Mouse (Mus musculus) heart, adult 18-20 months (tissue): Measurements from ENCODE around the gene Comt. TPM values are rescaled to one million over a fixed set of nuclear protein-coding genes. Genes with fewer than 3 reads are reported as not detected.

Experiments
- DNase-seq, 2 experiments: peaks; one replicate each; pipeline ENCODE4 v3.0.0; 2021 to 2022; ENCODE audit warnings: mixed read lengths in 1 of 2
- total RNA-seq, 2 experiments: library from RNA; stranded (reverse); gene quantifications; 2 replicates each; pipeline ENCODE4 v1.2.3; 2021

Comt gene
- total RNA-seq, 2 experiments from 2014 or later = 123 to 141 TPM

DNA sequence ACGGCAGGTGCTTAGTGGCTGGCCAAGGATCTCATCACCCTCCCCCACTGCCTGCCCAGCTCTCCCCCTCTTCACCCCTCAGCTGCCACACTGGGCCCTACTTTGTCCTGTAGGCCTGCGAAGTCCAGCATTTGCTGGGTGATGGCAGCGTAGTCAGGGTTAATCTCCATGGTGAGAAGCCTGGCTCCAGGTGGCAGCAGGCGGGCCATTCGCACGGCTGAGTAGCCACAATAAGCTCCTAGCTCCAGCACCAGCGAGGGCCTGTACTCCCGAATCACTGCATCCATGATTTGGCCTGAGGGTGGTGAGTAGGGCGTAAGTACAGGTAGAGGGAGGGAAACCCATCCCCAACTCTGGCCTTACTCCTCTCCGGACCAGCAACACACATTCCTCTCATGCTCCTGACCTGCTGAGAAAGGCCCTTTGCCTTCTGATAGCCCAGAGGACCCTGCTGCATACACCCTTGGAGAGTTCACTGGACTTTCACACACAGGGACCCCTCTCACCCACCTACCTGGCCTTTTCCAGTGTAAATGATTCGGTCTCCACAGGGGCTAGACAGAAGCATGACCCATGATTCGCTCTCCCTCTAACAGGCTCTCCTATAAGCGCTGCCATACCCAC, 15.5 kb downstream of the Comt start:
- DNase-seq = no peak

DNA sequence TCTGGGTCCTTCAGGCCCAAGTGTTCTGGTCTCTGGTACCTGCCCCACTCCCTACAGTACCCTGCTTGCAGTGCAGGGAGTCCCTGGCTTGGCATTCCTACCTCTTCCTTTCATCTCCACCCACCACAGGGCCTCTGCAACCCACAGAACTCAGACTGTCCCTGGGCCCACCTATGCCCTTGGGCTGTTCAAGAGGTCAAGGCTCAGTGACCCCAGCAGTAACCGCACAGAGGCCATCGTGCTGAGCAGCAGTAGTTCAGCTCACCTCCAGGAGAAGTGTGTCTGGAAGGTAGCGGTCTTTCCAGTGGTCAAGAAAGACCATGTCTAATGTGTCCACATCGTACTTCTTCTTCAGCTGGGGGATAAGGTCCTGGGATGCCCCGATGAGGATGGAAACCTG, 16.2 kb downstream of the Comt start:
- DNase-seq = no peak

GRCm38 (mm10) chr16:18409776-18410175, 16.9 kb downstream of the Comt start:
- DNase-seq = no peak

GRCm38 (mm10) chr16:18407912-18408311, 18.7 kb downstream of the Comt start:
- DNase-seq = peak in 1 of 2 experiments; percentile 67

- peak; percentile 65 to 71 for DNase-seq
Observed at GRCm38 (mm10) chr16:18406293-18406692, 20.4 kb downstream of the Comt start.

DNA sequence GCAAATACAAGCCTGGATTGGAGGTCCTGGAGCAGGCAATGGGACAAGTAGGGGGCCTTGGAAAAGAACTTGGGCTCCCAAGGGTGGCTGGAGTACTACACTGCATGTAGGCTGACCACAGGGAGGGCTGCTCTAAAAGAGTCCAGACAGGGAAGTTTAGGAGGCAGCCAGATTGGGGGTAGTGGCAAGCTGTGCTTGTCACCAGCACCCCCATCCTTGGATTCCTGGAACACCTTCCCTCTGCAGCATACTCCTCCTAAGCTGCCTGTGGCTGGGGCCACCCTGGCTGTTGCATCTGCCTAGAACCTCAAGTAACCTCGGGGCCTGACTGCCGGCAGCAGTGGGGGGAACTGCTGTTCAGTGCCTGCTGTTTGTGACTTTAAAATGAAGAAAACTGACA, 20.8 kb downstream of the Comt start:
- DNase-seq = no peak

- no peak for DNase-seq
Observed at GRCm38 (mm10) chr16:18405091-18405854, 21.4 kb downstream of the Comt start.

DNA sequence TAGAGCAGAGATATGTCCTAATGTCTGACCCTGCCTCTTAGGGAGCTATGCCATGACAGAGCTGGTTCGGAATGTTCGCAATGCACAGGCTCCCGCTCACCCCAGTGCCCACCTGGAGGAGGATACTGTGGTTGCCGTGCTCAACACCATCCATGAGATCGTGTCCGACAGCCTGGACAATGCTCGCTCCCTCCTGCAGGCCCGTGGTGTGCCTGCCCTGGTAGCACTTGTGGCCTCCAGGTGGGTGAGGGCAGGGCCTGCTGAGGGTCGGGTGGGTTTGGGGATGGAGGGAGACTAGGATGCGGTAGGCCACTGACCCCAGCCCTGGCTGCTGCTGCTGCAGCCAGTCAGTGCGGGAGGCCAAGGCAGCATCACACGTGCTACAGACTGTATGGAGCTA, 23.4 kb downstream of the Comt start:
- no peak for DNase-seq

GRCm38 (mm10) chr16:18400472-18401216, 26.0 kb downstream of the Comt start:
- DNase-seq = no peak

GRCm38 (mm10) chr16:18400028-18400427, 26.6 kb downstream of the Comt start:
- DNase-seq = no peak

- DNase-seq = no peak
Observed at GRCm38 (mm10) chr16:18396791-18397621, 29.6 kb downstream of the Comt start.

DNA sequence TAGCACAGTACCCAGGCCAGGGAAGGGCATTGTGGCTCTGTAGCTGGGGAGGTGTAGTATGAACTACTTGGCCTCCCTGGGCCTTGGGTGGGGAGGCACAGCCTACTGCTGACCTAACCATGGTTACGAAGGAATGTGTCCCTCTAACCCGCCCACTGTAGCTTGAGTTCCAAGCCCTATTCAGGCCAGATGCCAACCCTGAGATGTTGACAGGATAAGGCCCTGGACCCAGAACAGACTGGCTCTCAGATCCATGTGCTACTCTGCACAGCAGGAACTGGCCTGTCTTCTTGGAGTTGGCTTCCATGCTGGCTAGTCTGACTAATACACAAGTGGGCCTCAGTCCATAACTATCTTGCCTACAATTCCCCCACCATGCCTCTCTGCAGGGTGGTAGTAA, 30.5 kb downstream of the Comt start:
- DNase-seq = peak in 1 of 2 experiments; percentile 56

- peak; percentile 53 to 76 for DNase-seq
Observed at GRCm38 (mm10) chr16:18395620-18396036, 31.0 kb downstream of the Comt start.

DNA sequence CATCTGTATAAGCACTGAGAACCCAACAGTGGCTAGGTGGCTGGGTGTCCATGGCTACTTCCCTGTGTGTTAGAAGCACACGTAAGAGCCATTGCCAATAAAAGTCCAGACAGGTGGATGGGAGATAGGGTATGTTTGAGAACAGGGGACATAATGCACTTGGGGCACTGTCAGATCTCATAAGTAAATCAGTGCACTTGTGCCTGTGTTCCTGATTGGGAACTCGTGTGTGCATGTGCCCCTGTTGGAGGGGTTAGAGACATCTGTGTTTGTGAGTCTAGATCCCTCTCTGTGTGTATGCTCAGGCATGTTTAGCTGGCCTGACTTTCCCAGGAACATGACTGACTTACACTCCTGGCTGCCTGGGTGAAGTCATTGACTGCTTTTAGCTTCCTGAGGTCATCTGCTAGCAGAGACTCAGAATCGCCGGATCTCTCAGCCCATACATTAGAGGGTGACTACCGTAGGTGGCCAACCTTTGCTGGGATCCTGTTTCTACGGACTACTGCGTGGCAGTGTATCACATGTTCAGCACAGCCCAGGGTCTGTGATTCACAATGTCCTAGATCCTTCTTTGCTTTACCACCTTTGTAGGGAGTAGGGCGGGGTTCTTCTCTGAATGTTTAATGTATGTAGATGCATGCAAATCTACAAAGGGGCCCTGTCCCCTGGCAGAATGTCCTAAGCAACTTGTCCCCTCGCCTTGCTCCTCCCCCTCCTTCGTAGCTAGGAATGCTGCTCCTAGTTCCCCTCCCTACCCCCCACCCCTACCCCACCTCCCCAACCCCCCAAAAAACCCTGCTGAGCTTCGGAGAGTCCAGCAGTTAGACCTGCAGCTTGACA, 31.7 kb downstream of the Comt start:
- DNase-seq = peak; percentile 61 to 66

DNA sequence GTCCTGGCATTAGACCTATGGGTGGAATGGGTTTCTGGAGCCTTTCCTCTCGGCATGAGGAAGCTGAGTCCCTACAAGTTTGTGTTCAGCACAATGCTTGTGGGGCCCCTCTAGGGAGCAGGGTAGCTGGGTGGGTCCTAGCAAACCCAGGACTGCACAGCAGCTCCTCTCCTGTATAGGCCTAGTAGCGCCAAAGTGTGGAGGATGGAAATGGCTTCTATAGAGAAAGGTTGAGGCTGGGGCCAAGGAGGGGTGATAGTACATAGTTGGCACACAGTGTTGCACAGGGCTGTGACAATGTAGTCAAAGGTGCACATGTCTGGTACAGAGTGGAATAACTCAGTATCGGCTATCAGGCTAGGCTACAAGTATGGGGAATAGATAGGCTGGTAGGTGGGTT, 32.6 kb downstream of the Comt start:
- no peak for DNase-seq

- peak in 1 of 2 experiments; percentile 25 for DNase-seq
Observed at GRCm38 (mm10) chr16:18393595-18393994, 33.1 kb downstream of the Comt start.

DNA sequence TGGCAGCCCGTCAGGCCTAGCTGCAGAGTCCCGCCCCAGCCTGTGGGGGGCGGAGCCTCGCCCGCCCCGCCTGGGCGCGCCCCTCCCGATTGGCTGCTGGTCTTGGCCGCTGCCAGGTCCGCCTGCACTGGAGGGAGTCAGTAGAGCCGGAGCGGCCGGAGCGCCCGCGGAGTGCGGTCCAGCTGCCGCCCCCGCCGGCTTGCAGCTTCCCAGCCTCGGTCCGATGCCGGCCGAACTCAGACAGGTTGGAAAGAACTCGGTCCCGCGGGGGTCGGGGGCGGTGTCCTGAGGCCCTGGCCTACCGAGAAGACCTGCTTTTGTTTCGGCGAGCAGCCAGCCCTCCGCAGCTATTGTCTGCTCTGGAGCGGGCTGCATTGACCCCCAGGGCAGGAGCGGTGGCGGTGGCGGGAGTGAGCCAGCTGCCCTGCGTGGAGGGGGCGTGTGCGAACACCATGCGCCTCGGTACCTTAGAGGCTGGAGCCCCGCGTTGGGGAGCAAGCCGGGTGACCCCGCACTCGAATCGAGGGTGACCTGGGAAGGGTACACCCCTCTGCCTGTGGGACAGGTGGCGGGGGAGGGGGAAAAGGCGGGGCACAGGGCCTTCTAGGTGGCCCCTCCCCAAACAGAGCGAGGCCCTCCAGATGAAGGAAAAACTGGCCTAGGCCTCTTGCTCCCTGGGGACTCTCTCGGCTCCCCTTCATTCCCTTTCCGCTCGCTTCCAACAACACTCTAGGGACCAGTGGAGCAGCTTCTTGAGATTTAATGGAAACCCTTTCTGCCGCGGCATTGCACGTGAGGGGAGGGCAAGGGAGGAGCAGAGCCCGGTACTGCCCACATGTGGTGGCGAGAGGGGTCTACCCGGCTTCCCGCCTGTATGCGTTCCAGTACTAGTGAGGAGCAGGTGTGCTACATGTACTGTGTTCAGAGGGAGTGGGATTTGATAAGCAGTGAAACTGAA, 33.9 kb downstream of the Comt start:
- peak; percentile 89 to 94 for DNase-seq

GRCm38 (mm10) chr16:18391728-18392127, 34.9 kb downstream of the Comt start:
- DNase-seq = no peak

DNA sequence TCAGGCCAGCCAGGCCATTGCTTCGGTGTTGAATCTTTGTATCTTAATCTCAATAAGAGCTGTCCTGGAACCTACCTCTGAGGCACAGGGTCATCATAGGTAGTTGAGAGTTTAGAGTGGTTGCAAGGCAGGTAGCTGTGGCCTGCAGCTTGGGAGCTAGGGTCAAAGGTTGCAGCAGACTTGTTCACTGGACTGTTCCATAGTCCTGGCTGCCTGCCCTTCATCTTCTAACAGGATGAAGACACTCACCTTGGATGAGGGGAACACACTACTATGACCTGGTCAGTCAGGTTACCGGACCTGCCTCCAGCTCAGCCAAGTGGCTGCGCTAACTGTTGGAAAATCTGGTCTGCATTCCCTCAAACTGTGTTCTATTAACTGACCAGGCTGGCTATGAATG, 35.5 kb downstream of the Comt start:
- no peak for DNase-seq

DNA sequence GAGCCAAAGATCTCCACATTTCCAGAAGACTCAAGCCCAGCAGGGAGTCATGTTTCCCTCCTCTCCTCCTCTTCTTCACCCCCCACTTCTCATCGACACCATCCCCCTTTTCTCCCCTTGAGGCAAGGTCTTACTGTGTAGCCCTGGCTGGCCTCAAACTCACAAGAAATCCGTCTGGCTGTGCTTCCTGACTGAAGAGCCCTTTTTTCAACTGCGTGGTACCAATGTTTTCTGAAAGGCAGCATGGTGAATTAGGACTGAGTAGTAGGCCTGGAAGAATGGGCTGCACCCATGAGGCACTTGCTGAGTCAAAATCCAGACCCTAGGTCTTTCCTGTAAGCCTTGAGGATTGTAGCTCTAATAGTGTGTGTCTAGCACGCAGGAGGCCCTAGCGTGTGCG, 36.3 kb downstream of the Comt start:
- no peak for DNase-seq
